Mouse (Mus musculus) liver, adult 10 weeks (tissue): Measurements from ENCODE around the gene Zfyve9. TPM values are rescaled to one million over a fixed set of nuclear protein-coding genes. Genes with fewer than 3 reads are reported as not detected.

Experiments used
- polyA plus RNA-seq: library from polyadenylated mRNA; stranded (reverse); fragments of 350-450 nt; fragmentation: Illumina TruSeq; extraction: RNeasy Lipid Tissue Mini Kit (QIAGEN cat#74804); gene quantifications from one replicate; pipeline ENCODE4 v1.2.3, GENCODE M21; 2014; ENCODE audit warnings: low read depth, low replicate concordance

The Zfyve9 gene
- polyA plus RNA-seq, result 14.5 TPM

GRCm38 (mm10) chr4:108780057-108780863, at the start of gene Zfyve9:
Zfyve9 (minus strand) TSS chr4:108780798.

GRCm38 (mm10) chr4:108719349-108719748, 61.2 kb downstream of the Zfyve9 start, which contains the start of gene 3110021N24Rik:
3110021N24Rik (plus strand) TSS chr4:108719649.

GRCm38 (mm10) chr4:108619587-108620341, 160.8 kb downstream of the Zfyve9 start, which contains the start of gene Cc2d1b:
Cc2d1b (plus strand) TSS chr4:108619940.

Other genes with a start within 250 kb of the Zfyve9 start
- gene Prpf38a, start 201.5 kb downstream of the Zfyve9 start, polyA plus RNA-seq, result 17.1 TPM
- gene Orc1, start 201.4 kb downstream of the Zfyve9 start, polyA plus RNA-seq, result not detected
- 10.6 TPM for gene Cc2d1b, start 160.9 kb downstream of the Zfyve9 start, polyA plus RNA-seq
- 0.21 TPM for gene 3110021N24Rik, start 61.1 kb downstream of the Zfyve9 start, polyA plus RNA-seq
- 152 TPM for gene Btf3l4, start 52.8 kb upstream of the Zfyve9 start, polyA plus RNA-seq
- gene Txndc12, start 53.8 kb upstream of the Zfyve9 start, polyA plus RNA-seq, result 35.4 TPM
- 13.0 TPM for gene Kti12, start 67.0 kb upstream of the Zfyve9 start, polyA plus RNA-seq
- not detected for gene A730015C16Rik, start 67.8 kb upstream of the Zfyve9 start, polyA plus RNA-seq
- not detected for gene Rab3b, start 98.3 kb upstream of the Zfyve9 start, polyA plus RNA-seq
- 128 TPM for gene Nrd1, start 219.9 kb upstream of the Zfyve9 start, polyA plus RNA-seq